Mouse (Mus musculus): ENCODE measurements around the gene Rara. TPM values are rescaled to one million over a fixed set of nuclear protein-coding genes. Genes with fewer than 3 reads are reported as not detected.

The Rara gene
- polyA plus RNA-seq, 1 experiment from 2014 or later, result 26.2 TPM

DNA sequence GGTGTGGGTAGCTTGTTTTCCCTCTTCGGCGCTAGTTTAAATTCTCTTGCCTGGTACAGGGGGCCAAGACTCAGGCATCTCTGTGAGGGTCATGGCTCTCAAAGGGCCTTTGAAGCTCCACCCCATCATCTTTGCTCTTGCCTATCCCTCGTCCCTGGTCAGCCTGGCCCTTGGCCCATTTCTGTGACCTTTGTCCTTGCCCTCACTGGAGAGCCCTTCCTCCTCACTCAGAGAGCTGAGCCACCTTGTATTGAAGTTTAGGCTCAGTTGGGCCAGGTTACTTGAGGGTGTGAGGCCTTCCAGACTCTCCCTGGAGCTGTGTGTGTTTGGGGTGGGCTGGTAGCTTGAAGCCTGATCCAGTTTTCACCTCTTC lies 18.0 kb downstream of the Rara start:
- Histone ChIP-seq H3K27me3 (no peaks in the 10 kb centered on the region), H3K4me2 (no peak overlapping the region), H3K27ac (peak overlapping the region; percentile 99), H3K4me1 (replicated peaks) (peaks cover 95% of the 10 kb centered on the region), H3K9ac (no peak overlapping the region; the same call in 1 of the 2 replicates), H3K36me3 (peaks cover 5% of the 10 kb centered on the region; the same call in 1 of the 2 replicates), H3K4me3 (no peak overlapping the region), H3K9me3 (replicated peaks) (no peaks in the 10 kb centered on the region)
- ATAC-seq (replicated peaks; ENCODE audit: insufficient number of reproducible peaks, insufficient read depth, low FRiP score, low read depth), result no peak
- 52% methylated on average over 3 of the region's 3 CpGs for WGBS

GRCm38 (mm10) chr11:98947969-98948569 lies 20.5 kb downstream of the Rara start:
- H3K4me2 ChIP-seq, result peak overlapping the region; percentile 9; the same call in 1 of the 2 replicates
- peak overlapping the region; percentile 48 for H3K27ac ChIP-seq
- H3K9me3 ChIP-seq (replicated peaks), result no peaks in the 10 kb centered on the region
- H3K4me1 ChIP-seq (replicated peaks), result peaks cover 94% of the 10 kb centered on the region
- H3K4me3 ChIP-seq, result no peak overlapping the region
- 44% methylated on average over 18 of the region's 18 CpGs for WGBS
- peaks cover 8% of the 10 kb centered on the region; the same call in 1 of the 2 replicates for H3K36me3 ChIP-seq
- H3K27me3 ChIP-seq, result no peaks in the 10 kb centered on the region
- ATAC-seq (replicated peaks; ENCODE audit: insufficient number of reproducible peaks, insufficient read depth, low FRiP score, low read depth), result no peak
- no peak overlapping the region for H3K9ac ChIP-seq

- 68% methylated on average over 12 of the region's 12 CpGs for WGBS
- Histone ChIP-seq H3K27ac (peak overlapping the region; percentile 94), H3K4me1 (replicated peaks) (peaks cover 94% of the 10 kb centered on the region)
Observed at GRCm38 (mm10) chr11:98949242-98949957, 21.8 kb downstream of the Rara start.

DNA sequence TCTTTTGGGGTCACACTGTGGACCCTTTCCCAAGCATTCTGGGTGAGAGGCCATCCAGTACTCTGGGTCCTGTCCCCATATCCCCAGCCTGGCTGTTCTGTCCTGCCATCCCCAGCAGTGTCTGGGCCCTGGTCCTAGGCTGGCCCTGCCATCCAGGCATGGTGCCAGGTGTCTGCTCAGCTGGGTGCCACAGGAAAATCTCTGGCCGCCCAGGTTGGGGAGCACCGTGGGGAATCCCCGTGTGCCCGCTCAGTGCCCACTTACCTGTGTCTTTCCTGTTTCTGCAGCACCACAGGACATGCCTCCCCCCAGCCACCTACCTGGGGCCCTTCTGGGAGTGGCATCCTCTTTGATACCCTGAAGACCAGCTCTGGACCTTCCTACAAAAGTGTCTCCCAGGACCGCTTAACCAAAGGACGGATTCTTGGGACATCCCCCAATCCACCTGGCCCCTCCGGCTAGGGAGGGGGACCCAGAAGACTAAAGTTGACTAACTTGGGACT lies 22.4 kb downstream of the Rara start:
- no peak for ATAC-seq (replicated peaks; ENCODE audit: insufficient number of reproducible peaks, insufficient read depth, low FRiP score, low read depth)
- 76% methylated on average over 7 of the region's 7 CpGs for WGBS
- peak overlapping the region; percentile 53; the same call in 1 of the 2 replicates for H3K9ac ChIP-seq
- peaks cover 94% of the 10 kb centered on the region for H3K4me1 ChIP-seq (replicated peaks)
- H3K36me3 ChIP-seq, result peaks cover 8% of the 10 kb centered on the region; the same call in 1 of the 2 replicates
- H3K4me2 ChIP-seq, result no peak overlapping the region
- H3K4me3 ChIP-seq, result no peak overlapping the region
- H3K9me3 ChIP-seq (replicated peaks), result no peaks in the 10 kb centered on the region
- peak overlapping the region; percentile 94 for H3K27ac ChIP-seq
- H3K27me3 ChIP-seq, result no peaks in the 10 kb centered on the region

More at GRCm38 (mm10) chr11:98949242-98949957, 21.8 kb downstream of the Rara start:
- H3K36me3 ChIP-seq, result peaks cover 8% of the 10 kb centered on the region; the same call in 1 of the 2 replicates
- no peaks in the 10 kb centered on the region for H3K9me3 ChIP-seq (replicated peaks)
- no peak overlapping the region for H3K4me3 ChIP-seq
- no peak overlapping the region for H3K4me2 ChIP-seq
- no peaks in the 10 kb centered on the region for H3K27me3 ChIP-seq
- ATAC-seq (replicated peaks; ENCODE audit: insufficient number of reproducible peaks, insufficient read depth, low FRiP score, low read depth), result no peak
- no peak overlapping the region for H3K9ac ChIP-seq

- peak overlapping the region; percentile 0; the same call in 1 of the 2 replicates for H3K4me2 ChIP-seq
- no peak for ATAC-seq (replicated peaks; ENCODE audit: insufficient number of reproducible peaks, insufficient read depth, low FRiP score, low read depth)
- H3K27me3 ChIP-seq, result no peaks in the 10 kb centered on the region
- no peaks in the 10 kb centered on the region for H3K9me3 ChIP-seq (replicated peaks)
- peak overlapping the region; percentile 53; the same call in 1 of the 2 replicates for H3K9ac ChIP-seq
- WGBS, result 80% methylated on average over 9 of the region's 9 CpGs
- H3K36me3 ChIP-seq, result peaks cover 8% of the 10 kb centered on the region; the same call in 1 of the 2 replicates
- no peak overlapping the region for H3K4me3 ChIP-seq
- peaks cover 94% of the 10 kb centered on the region for H3K4me1 ChIP-seq (replicated peaks)
- peak overlapping the region; percentile 94 for H3K27ac ChIP-seq
Observed at GRCm38 (mm10) chr11:98950484-98950883, 22.9 kb downstream of the Rara start.

GRCm38 (mm10) chr11:98951026-98951906 lies 23.6 kb downstream of the Rara start:
- H3K9me3 ChIP-seq (replicated peaks), result no peaks in the 10 kb centered on the region
- ATAC-seq (replicated peaks; ENCODE audit: insufficient number of reproducible peaks, insufficient read depth, low FRiP score, low read depth), result peak; percentile 72
- H3K4me3 ChIP-seq, result peak overlapping the region; percentile 18; the same call in 1 of the 2 replicates
- H3K4me2 ChIP-seq, result peak overlapping the region; percentile 50
- 26% methylated on average over 16 of the region's 16 CpGs for WGBS
- peak overlapping the region; percentile 94 for H3K27ac ChIP-seq
- H3K27me3 ChIP-seq, result no peaks in the 10 kb centered on the region
- H3K36me3 ChIP-seq, result peaks cover 8% of the 10 kb centered on the region; the same call in 1 of the 2 replicates
- peak overlapping the region; percentile 53 for H3K9ac ChIP-seq
- peaks cover 93% of the 10 kb centered on the region for H3K4me1 ChIP-seq (replicated peaks)

DNA sequence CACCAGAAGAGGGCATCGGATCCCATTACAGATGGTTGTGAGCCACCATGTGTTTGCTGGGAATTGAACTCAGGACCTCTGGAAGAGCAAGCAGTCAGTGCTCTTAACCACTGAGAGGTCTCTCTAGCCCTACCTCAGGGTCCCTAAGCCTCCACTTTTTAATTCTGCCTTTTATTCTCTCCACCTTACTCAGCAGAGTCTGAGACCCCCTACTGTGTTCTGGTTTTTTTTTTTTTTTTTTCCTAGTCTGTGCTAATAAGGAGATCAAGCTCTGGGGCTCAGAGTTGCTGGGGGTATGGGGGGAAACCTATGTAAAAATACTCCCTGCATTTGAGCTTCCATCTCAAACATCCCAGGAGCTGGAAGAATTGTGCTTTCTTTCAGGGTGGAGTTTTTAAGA lies 24.5 kb downstream of the Rara start:
- Histone ChIP-seq H3K4me3 (no peak overlapping the region), H3K9ac (no peak overlapping the region), H3K27ac (peak overlapping the region; percentile 94), H3K27me3 (no peaks in the 10 kb centered on the region), H3K4me1 (replicated peaks) (peaks cover 93% of the 10 kb centered on the region), H3K9me3 (replicated peaks) (no peaks in the 10 kb centered on the region), H3K4me2 (no peak overlapping the region), H3K36me3 (peaks cover 10% of the 10 kb centered on the region; the same call in 1 of the 2 replicates)
- no peak for ATAC-seq (replicated peaks; ENCODE audit: insufficient number of reproducible peaks, insufficient read depth, low FRiP score, low read depth)
- 72% methylated on average over 1 of the region's 1 CpGs for WGBS

GRCm38 (mm10) chr11:98952736-98953135 lies 25.1 kb downstream of the Rara start:
- Histone ChIP-seq H3K4me1 (replicated peaks) (peaks cover 89% of the 10 kb centered on the region), H3K4me2 (no peak overlapping the region), H3K27me3 (no peaks in the 10 kb centered on the region), H3K27ac (peak overlapping the region; percentile 94; the same call in 1 of the 2 replicates), H3K9ac (peak overlapping the region; percentile 3; the same call in 1 of the 2 replicates), H3K4me3 (no peak overlapping the region), H3K36me3 (peaks cover 15% of the 10 kb centered on the region), H3K9me3 (replicated peaks) (no peaks in the 10 kb centered on the region)
- no peak for ATAC-seq (replicated peaks; ENCODE audit: insufficient number of reproducible peaks, insufficient read depth, low FRiP score, low read depth)
- WGBS, result 53% methylated on average over 2 of the region's 2 CpGs

- no peak for ATAC-seq (replicated peaks; ENCODE audit: insufficient number of reproducible peaks, insufficient read depth, low FRiP score, low read depth)
- no peaks in the 10 kb centered on the region for H3K27me3 ChIP-seq
Observed at GRCm38 (mm10) chr11:98953361-98953760, 25.7 kb downstream of the Rara start.

DNA sequence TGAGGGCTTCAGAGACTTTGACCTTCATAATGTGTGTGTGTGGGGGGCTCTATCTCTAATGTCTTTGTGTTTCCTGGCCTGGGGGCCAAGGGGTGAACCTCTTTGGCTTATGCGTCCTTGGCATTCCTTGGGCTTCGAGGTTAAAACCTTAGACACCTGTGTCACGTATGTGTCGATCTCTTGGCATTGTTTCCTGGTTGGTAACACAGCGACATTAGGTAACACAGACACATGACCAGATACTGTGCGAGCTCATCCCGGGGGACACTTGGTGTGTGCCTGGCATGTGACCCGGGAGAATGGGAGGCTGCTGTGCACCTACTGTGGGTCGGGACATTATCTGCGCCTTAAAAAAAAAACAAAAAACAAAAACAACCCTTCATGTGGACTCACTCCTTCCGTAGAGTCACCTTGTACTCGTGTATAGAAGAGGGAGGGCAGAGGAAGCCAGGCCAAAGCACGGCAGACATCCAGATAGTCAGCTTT lies 26.3 kb downstream of the Rara start:
- Histone ChIP-seq H3K4me1 (replicated peaks) (peaks cover 82% of the 10 kb centered on the region), H3K36me3 (peaks cover 16% of the 10 kb centered on the region), H3K27ac (peak overlapping the region; percentile 88), H3K9me3 (replicated peaks) (no peaks in the 10 kb centered on the region), H3K27me3 (no peaks in the 10 kb centered on the region), H3K4me2 (peak overlapping the region; percentile 48), H3K4me3 (0 out of 2 replicates have a peak overlapping the region, but pooled peaks have one; percentile 6), H3K9ac (no peak overlapping the region)
- WGBS, result 18% methylated on average over 13 of the region's 13 CpGs
- ATAC-seq (replicated peaks; ENCODE audit: insufficient number of reproducible peaks, insufficient read depth, low FRiP score, low read depth), result no peak

More at GRCm38 (mm10) chr11:98953361-98953760, 25.7 kb downstream of the Rara start:
- H3K9ac ChIP-seq, result no peak overlapping the region
- peak overlapping the region; percentile 40; the same call in 1 of the 2 replicates for H3K27ac ChIP-seq
- no peaks in the 10 kb centered on the region for H3K9me3 ChIP-seq (replicated peaks)
- H3K4me3 ChIP-seq, result no peak overlapping the region
- 18% methylated on average over 2 of the region's 2 CpGs for WGBS
- H3K4me1 ChIP-seq (replicated peaks), result peaks cover 85% of the 10 kb centered on the region
- H3K36me3 ChIP-seq, result peaks cover 16% of the 10 kb centered on the region
- H3K4me2 ChIP-seq, result no peak overlapping the region
